Mouse (Mus musculus): ENCODE data around the gene Pdzrn4.

DNA sequence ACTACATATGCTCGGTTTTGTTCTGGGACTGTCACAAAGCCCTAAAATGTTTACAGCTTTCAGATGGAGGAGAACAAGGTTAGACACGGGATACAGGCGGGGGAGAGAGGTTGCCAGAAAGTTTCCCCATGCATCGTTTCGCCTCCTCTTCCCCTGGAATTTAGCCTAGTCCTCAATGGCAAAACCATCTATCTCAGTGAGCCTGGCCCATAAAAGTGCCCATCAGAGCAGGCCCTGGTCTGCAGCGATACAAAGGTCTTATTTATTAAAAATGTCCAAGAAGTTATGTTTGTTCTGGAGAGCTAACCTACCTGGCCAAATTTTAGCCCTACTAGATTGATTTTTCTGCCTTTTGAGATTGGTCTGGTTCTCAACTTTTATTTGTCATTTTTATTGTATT lies 165.5 kb downstream of the Pdzrn4 start:
- TF ChIP-seq CTCF (IDR thresholded peaks at IDR 0.05; ENCODE audit: borderline replicate concordance, insufficient read depth, low read depth, low read length), result no peak
- TF ChIP-seq POLR2A (IDR thresholded peaks at IDR 0.05; ENCODE audit: borderline replicate concordance, insufficient read depth, low read length), result no peak

All from cerebellum, adult 2 months (tissue).